Mouse (Mus musculus): ENCODE results near the gene Tns4. TPM values are rescaled to one million over a fixed set of nuclear protein-coding genes. Genes with fewer than 3 reads are reported as not detected.

The Tns4 gene
- polyA plus RNA-seq, 1 experiment from 2014 or later = not detected

- no peaks in the 10 kb centered on the region for H3K36me3 ChIP-seq (ENCODE audit: poor library complexity, severe bottlenecking)
- no peak overlapping the region for H3K4me2 ChIP-seq
- WGBS = 82% methylated on average over 3 of the region's 3 CpGs
- H3K27ac ChIP-seq = no peak overlapping the region
- no peaks in the 10 kb centered on the region for H3K9me3 ChIP-seq (replicated peaks)
- H3K4me3 ChIP-seq = no peak overlapping the region
- ATAC-seq = no peak
- no peaks in the 10 kb centered on the region for H3K27me3 ChIP-seq
- no peaks in the 10 kb centered on the region for H3K4me1 ChIP-seq
- H3K9ac ChIP-seq = no peak overlapping the region
Observed at GRCm38 (mm10) chr11:99081566-99081965, 7.5 kb downstream of the Tns4 start.

- Histone ChIP-seq H3K4me2 (no peak overlapping the region), H3K4me3 (no peak overlapping the region), H3K9ac (no peak overlapping the region), H3K4me1 (no peaks in the 10 kb centered on the region), H3K27ac (no peak overlapping the region), H3K9me3 (replicated peaks) (no peaks in the 10 kb centered on the region), H3K27me3 (no peaks in the 10 kb centered on the region), H3K36me3 (ENCODE audit: poor library complexity, severe bottlenecking) (no peaks in the 10 kb centered on the region)
- 93% methylated on average over 9 of the region's 9 CpGs for WGBS
- no peak for ATAC-seq
Observed at GRCm38 (mm10) chr11:99080902-99081543, 8.1 kb downstream of the Tns4 start.

- Histone ChIP-seq H3K27me3 (no peaks in the 10 kb centered on the region), H3K4me3 (no peak overlapping the region), H3K9ac (no peak overlapping the region), H3K9me3 (replicated peaks) (no peaks in the 10 kb centered on the region), H3K4me2 (no peak overlapping the region), H3K36me3 (ENCODE audit: poor library complexity, severe bottlenecking) (no peaks in the 10 kb centered on the region), H3K27ac (no peak overlapping the region), H3K4me1 (no peaks in the 10 kb centered on the region)
- ATAC-seq = no peak
- 87% methylated on average over 8 of the region's 8 CpGs for whole genome bisulfite sequencing
Observed at GRCm38 (mm10) chr11:99077869-99078268, 11.2 kb downstream of the Tns4 start.

- 85% methylated on average over 5 of the region's 5 CpGs for WGBS
- Histone ChIP-seq H3K4me3 (no peak overlapping the region), H3K36me3 (ENCODE audit: poor library complexity, severe bottlenecking) (no peaks in the 10 kb centered on the region), H3K27me3 (no peaks in the 10 kb centered on the region), H3K27ac (no peak overlapping the region), H3K9me3 (replicated peaks) (no peaks in the 10 kb centered on the region), H3K9ac (no peak overlapping the region), H3K4me2 (no peak overlapping the region), H3K4me1 (peaks cover 3% of the 10 kb centered on the region; the same call in 1 of the 2 replicates)
- ATAC-seq = no peak
Observed at GRCm38 (mm10) chr11:99076744-99077319, 12.3 kb downstream of the Tns4 start.

- no peaks in the 10 kb centered on the region for H3K27me3 ChIP-seq
- H3K4me2 ChIP-seq = no peak overlapping the region
- H3K36me3 ChIP-seq (ENCODE audit: poor library complexity, severe bottlenecking) = no peaks in the 10 kb centered on the region
- H3K9ac ChIP-seq = no peak overlapping the region
- 55% methylated on average over 5 of the region's 5 CpGs for WGBS
- ATAC-seq = no peak
- no peak overlapping the region for H3K4me3 ChIP-seq
- no peak overlapping the region for H3K27ac ChIP-seq
- H3K9me3 ChIP-seq (replicated peaks) = no peaks in the 10 kb centered on the region
- peaks cover 8% of the 10 kb centered on the region; the same call in 1 of the 2 replicates for H3K4me1 ChIP-seq
Observed at GRCm38 (mm10) chr11:99073781-99074180, 15.3 kb downstream of the Tns4 start.

- Histone ChIP-seq H3K9me3 (replicated peaks) (no peaks in the 10 kb centered on the region), H3K27me3 (no peaks in the 10 kb centered on the region), H3K9ac (0 out of 2 replicates have a peak overlapping the region, but pooled peaks have one; percentile 3), H3K4me3 (no peak overlapping the region), H3K36me3 (ENCODE audit: poor library complexity, severe bottlenecking) (no peaks in the 10 kb centered on the region), H3K27ac (no peak overlapping the region), H3K4me2 (no peak overlapping the region), H3K4me1 (peaks cover 8% of the 10 kb centered on the region; the same call in 1 of the 2 replicates)
- WGBS = 32% methylated on average over 6 of the region's 6 CpGs
- no peak for ATAC-seq
Observed at GRCm38 (mm10) chr11:99071866-99072265, 17.2 kb downstream of the Tns4 start.

- Histone ChIP-seq H3K36me3 (ENCODE audit: poor library complexity, severe bottlenecking) (no peaks in the 10 kb centered on the region), H3K27me3 (no peaks in the 10 kb centered on the region), H3K4me2 (no peak overlapping the region), H3K9me3 (replicated peaks) (no peaks in the 10 kb centered on the region), H3K9ac (no peak overlapping the region), H3K4me3 (no peak overlapping the region), H3K27ac (no peak overlapping the region), H3K4me1 (peaks cover 8% of the 10 kb centered on the region; the same call in 1 of the 2 replicates)
- WGBS = 78% methylated on average over 5 of the region's 5 CpGs
- no peak for ATAC-seq
Observed at GRCm38 (mm10) chr11:99068455-99068854, 20.7 kb downstream of the Tns4 start.

- H3K4me2 ChIP-seq = no peak overlapping the region
- no peak for ATAC-seq
- peaks cover 8% of the 10 kb centered on the region; the same call in 1 of the 2 replicates for H3K4me1 ChIP-seq
Observed at GRCm38 (mm10) chr11:99067591-99067990, 21.5 kb downstream of the Tns4 start.

GRCm38 (mm10) chr11:99065979-99066378 is 23.1 kb downstream of the Tns4 start:
- H3K4me1 ChIP-seq = no peaks in the 10 kb centered on the region
- ATAC-seq = peak; percentile 38; the same call in 1 of the 2 replicates

More at GRCm38 (mm10) chr11:99067591-99067990, 21.5 kb downstream of the Tns4 start:
- no peaks in the 10 kb centered on the region for H3K27me3 ChIP-seq
- no peak overlapping the region for H3K9ac ChIP-seq
- H3K9me3 ChIP-seq (replicated peaks) = no peaks in the 10 kb centered on the region
- H3K27ac ChIP-seq = no peak overlapping the region
- no peak overlapping the region for H3K4me3 ChIP-seq
- no peaks in the 10 kb centered on the region for H3K36me3 ChIP-seq (ENCODE audit: poor library complexity, severe bottlenecking)
- WGBS = 91% methylated on average over 8 of the region's 8 CpGs

GRCm38 (mm10) chr11:99065353-99065752 is 23.8 kb downstream of the Tns4 start:
- Histone ChIP-seq H3K36me3 (ENCODE audit: poor library complexity, severe bottlenecking) (no peaks in the 10 kb centered on the region), H3K4me3 (no peak overlapping the region), H3K4me2 (no peak overlapping the region), H3K4me1 (no peaks in the 10 kb centered on the region), H3K27ac (no peak overlapping the region), H3K9ac (no peak overlapping the region), H3K9me3 (replicated peaks) (no peaks in the 10 kb centered on the region), H3K27me3 (no peaks in the 10 kb centered on the region)
- 65% methylated on average over 3 of the region's 3 CpGs for WGBS
- ATAC-seq = no peak

More at GRCm38 (mm10) chr11:99065979-99066378, 23.1 kb downstream of the Tns4 start:
- H3K27ac ChIP-seq = no peak overlapping the region
- no peak overlapping the region for H3K4me3 ChIP-seq
- no peak overlapping the region for H3K9ac ChIP-seq
- 30% methylated on average over 2 of the region's 2 CpGs for WGBS
- no peaks in the 10 kb centered on the region for H3K27me3 ChIP-seq
- no peaks in the 10 kb centered on the region for H3K9me3 ChIP-seq (replicated peaks)
- no peak overlapping the region for H3K4me2 ChIP-seq
- no peaks in the 10 kb centered on the region for H3K36me3 ChIP-seq (ENCODE audit: poor library complexity, severe bottlenecking)

GRCm38 (mm10) chr11:99063406-99064131 is 25.5 kb downstream of the Tns4 start:
- no peak overlapping the region for H3K27ac ChIP-seq
- ATAC-seq = no peak
- no peak overlapping the region for H3K4me3 ChIP-seq
- H3K27me3 ChIP-seq = no peaks in the 10 kb centered on the region
- no peaks in the 10 kb centered on the region for H3K4me1 ChIP-seq
- WGBS = 38% methylated on average over 8 of the region's 8 CpGs
- H3K36me3 ChIP-seq (ENCODE audit: poor library complexity, severe bottlenecking) = no peaks in the 10 kb centered on the region
- no peak overlapping the region for H3K9ac ChIP-seq
- 0 out of 2 replicates have a peak, but pooled peaks cover 10% of the 10 kb centered on the region for H3K9me3 ChIP-seq (replicated peaks)
- no peak overlapping the region for H3K4me2 ChIP-seq

GRCm38 (mm10) chr11:99062661-99063060 is 26.4 kb downstream of the Tns4 start:
- ATAC-seq = no peak
- WGBS = 84% methylated on average over 7 of the region's 7 CpGs
- Histone ChIP-seq H3K4me3 (no peak overlapping the region), H3K27me3 (no peaks in the 10 kb centered on the region), H3K9ac (no peak overlapping the region), H3K36me3 (ENCODE audit: poor library complexity, severe bottlenecking) (no peaks in the 10 kb centered on the region), H3K27ac (no peak overlapping the region), H3K4me2 (no peak overlapping the region), H3K9me3 (replicated peaks) (0 out of 2 replicates have a peak, but pooled peaks cover 10% of the 10 kb centered on the region), H3K4me1 (no peaks in the 10 kb centered on the region)
